Mouse (Mus musculus) 3134 (cell line): ENCODE measurements around the gene Slc6a16.
"Not testable (repeated sequence)": the region's sequence is repeated elsewhere in the genome, so short reads cannot be mapped to it uniquely, and the experiment has no call there.

Source experiments
- DNase-seq: peaks from one replicate; pipeline ENCODE4 v3.0.0-alpha.2; 2011; ENCODE audit warnings: low spot score; ENCODE audit not compliant: insufficient read length; ENCODE audit errors: extremely low read depth

The Slc6a16 gene

GRCm38 (mm10) chr7:45240109-45240508 is 776 bp upstream of the Slc6a16 start:
- no peak for DNase-seq

GRCm38 (mm10) chr7:45241389-45241749 is 484 bp downstream of the Slc6a16 start:
- no peak for DNase-seq

GRCm38 (mm10) chr7:45247666-45248065 is 6.8 kb downstream of the Slc6a16 start:
- no peak for DNase-seq

GRCm38 (mm10) chr7:45253806-45254205 is 12.9 kb downstream of the Slc6a16 start:
- DNase-seq, result no peak

- DNase-seq, result not testable (repeated sequence)
Observed at GRCm38 (mm10) chr7:45255822-45256221, 14.9 kb downstream of the Slc6a16 start.

- no peak for DNase-seq
Observed at GRCm38 (mm10) chr7:45257063-45257840, 16.4 kb downstream of the Slc6a16 start.

GRCm38 (mm10) chr7:45259281-45259680 is 18.4 kb downstream of the Slc6a16 start:
- no peak for DNase-seq

- DNase-seq, result no peak
Observed at GRCm38 (mm10) chr7:45262266-45262665, 21.4 kb downstream of the Slc6a16 start.

- DNase-seq, result no peak
Observed at GRCm38 (mm10) chr7:45263006-45263607, 22.2 kb downstream of the Slc6a16 start.

- no peak for DNase-seq
Observed at GRCm38 (mm10) chr7:45264348-45264747, 23.5 kb downstream of the Slc6a16 start.

- no peak for DNase-seq
Observed at GRCm38 (mm10) chr7:45265518-45265917, 24.6 kb downstream of the Slc6a16 start.

GRCm38 (mm10) chr7:45272786-45273412 is 32.0 kb downstream of the Slc6a16 start:
- DNase-seq, result no peak

GRCm38 (mm10) chr7:45273672-45274071 is 32.8 kb downstream of the Slc6a16 start:
- DNase-seq, result no peak

- DNase-seq, result peak; percentile 83
Observed at GRCm38 (mm10) chr7:45277136-45277760, 36.4 kb downstream of the Slc6a16 start, which contains the start of gene Slc6a21. Gene Slc6a21 (plus strand): TSS chr7:45277513.

GRCm38 (mm10) chr7:45286486-45286885 is 45.6 kb downstream of the Slc6a16 start:
- peak; percentile 54 for DNase-seq

GRCm38 (mm10) chr7:45296626-45297025 is 55.7 kb downstream of the Slc6a16 start:
- no peak for DNase-seq

- DNase-seq, result no peak
Observed at GRCm38 (mm10) chr7:45297563-45297962, 56.7 kb downstream of the Slc6a16 start.

GRCm38 (mm10) chr7:45299752-45300151 is 58.9 kb downstream of the Slc6a16 start:
- no peak for DNase-seq

GRCm38 (mm10) chr7:45300270-45300669 is 59.4 kb downstream of the Slc6a16 start:
- DNase-seq, result no peak

GRCm38 (mm10) chr7:45302626-45303025 is 61.7 kb downstream of the Slc6a16 start:
- DNase-seq, result no peak

- DNase-seq, result no peak
Observed at GRCm38 (mm10) chr7:45304869-45305268, 64.0 kb downstream of the Slc6a16 start.
